Mouse (Mus musculus): Measurements from ENCODE around the gene Rcc2. TPM values are rescaled to one million over a fixed set of nuclear protein-coding genes. Genes with fewer than 3 reads are reported as not detected.

The Rcc2 gene
- polyA plus RNA-seq, 2 experiments: 16.5 to 50.3 TPM

DNA sequence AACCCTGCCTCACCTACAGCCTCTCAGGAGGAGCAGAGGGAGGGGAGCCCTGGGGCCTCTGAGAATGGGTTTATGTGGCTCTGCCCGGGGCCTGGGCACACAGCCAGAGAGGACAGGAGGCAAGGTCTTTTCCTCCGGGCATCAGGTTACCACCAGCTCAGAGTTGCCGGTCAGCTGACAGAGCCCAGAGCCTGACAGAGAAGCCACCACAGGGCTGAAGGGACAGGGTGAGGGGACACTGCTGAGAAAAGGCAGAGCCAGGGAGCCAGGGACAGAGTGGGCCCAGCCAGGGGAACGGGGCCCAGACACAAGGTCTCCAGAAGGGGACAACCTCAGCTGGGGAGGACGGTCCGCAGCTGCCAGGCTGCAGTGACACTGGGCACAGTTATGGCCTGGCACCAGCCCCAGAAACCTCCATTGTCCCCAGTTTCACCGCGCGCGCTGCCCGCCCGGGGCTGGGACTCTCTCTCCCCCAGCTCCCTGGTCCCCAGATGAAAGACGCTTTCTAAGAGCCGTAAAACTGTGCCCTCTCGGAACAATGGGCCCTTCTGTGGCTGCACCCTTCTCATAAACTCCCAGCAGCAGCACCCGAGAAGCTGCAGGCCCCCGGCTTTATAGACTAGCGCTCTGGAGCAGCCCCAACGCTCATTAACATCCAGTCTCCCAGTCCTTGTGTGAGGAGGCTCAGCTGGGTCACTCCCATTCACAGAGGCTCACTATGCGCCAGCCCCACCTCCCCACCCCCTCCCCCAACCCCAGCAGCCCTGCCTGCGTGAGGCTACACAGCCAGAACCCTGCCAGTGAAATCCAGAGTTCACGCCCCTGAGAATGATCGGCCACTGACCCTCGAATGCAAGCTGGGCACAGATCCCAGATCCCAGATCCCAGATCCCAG lies 42.4 kb upstream of the Rcc2 start:
- Histone ChIP-seq H3K9ac (replicated peaks) (no peak overlapping the region), H3K4me1 (replicated peaks; ENCODE audit: control insufficient read depth in 2 of 2, insufficient read depth in 2 of 2, low read length in 1 of 2) (no peaks in the 10 kb centered on the region; a peak in 1 of 4 replicates), H3K9me3 (ENCODE audit: control insufficient read depth, low read length) (no peaks in the 10 kb centered on the region), H3K27ac (no peak overlapping the region), H3K4me3 (ENCODE audit: insufficient read depth in 1 of 2, low read depth in 2 of 2, low read length in 2 of 2) (no peak overlapping the region), H3K36me3 (replicated peaks; ENCODE audit: control insufficient read depth, insufficient read depth, low read depth) (no peaks in the 10 kb centered on the region), H3K4me2 (ENCODE audit: low read depth) (no peak overlapping the region), H3K27me3 (ENCODE audit: control insufficient read depth, insufficient read depth, low read length) (no peaks in the 10 kb centered on the region)
- ATAC-seq (ENCODE audit: insufficient read depth) (peak; percentile 57), DNase-seq (ENCODE audit: low read depth in 3 of 3, low spot score in 3 of 3) (no peak)
- TF ChIP-seq CTCF (IDR thresholded peaks at IDR 0.05; ENCODE audit: low read depth): no peak
- 49% methylated on average over 24 of the region's 24 CpGs for WGBS (ENCODE audit: insufficient replicate concordance)

DNA sequence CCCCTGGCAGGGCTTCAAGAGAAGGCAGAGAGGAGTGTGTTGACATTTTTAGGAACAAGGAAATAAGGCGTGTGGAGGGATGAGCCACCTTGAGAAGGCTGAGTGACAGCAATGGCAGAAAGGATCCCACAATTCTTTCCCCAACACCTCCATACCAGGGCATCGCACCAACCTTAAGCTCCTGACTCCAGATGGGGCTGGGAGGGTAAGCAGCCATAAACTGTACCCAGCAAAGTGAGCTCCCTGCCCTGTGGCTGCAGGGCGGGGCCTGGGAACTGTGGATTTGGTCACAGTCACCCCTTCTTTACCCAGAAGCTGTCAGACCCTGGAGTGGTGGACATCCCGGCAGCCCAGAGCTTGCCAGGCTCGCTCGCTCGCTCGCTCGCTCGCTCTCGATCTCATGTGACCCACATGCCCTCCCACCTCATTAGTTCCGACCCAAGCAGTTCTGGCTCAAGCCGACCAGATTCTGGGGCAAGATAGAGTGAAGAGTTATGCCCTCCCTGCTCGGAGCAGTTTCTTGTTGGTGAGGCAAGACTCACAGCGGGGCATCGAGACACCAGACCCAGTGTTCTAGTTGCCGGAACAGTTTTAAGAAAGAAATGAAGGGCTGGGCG lies 38.8 kb upstream of the Rcc2 start:
- 46% methylated on average over 18 of the region's 18 CpGs for WGBS (ENCODE audit: insufficient replicate concordance)
- ATAC-seq (ENCODE audit: insufficient read depth) (no peak), DNase-seq (ENCODE audit: low read depth in 3 of 3, low spot score in 3 of 3) (no peak)
- H3K4me2 ChIP-seq (ENCODE audit: low read depth): no peak overlapping the region
- H3K9me3 ChIP-seq (ENCODE audit: control insufficient read depth, low read length): no peaks in the 10 kb centered on the region
- no peaks in the 10 kb centered on the region for H3K27me3 ChIP-seq (ENCODE audit: control insufficient read depth, insufficient read depth, low read length)
- H3K27ac ChIP-seq: no peak overlapping the region
- TF ChIP-seq EP300 (IDR thresholded peaks at IDR 0.05; ENCODE audit: low read depth) (no peak), CTCF (IDR thresholded peaks at IDR 0.05; ENCODE audit: low read depth) (no peak)
- no peak overlapping the region for H3K9ac ChIP-seq (replicated peaks)
- no peaks in the 10 kb centered on the region for H3K36me3 ChIP-seq (replicated peaks; ENCODE audit: control insufficient read depth, insufficient read depth, low read depth)
- no peak overlapping the region for H3K4me3 ChIP-seq (ENCODE audit: insufficient read depth in 1 of 2, low read depth in 2 of 2, low read length in 2 of 2)
- H3K4me1 ChIP-seq (replicated peaks; ENCODE audit: control insufficient read depth in 2 of 2, insufficient read depth in 2 of 2, low read length in 1 of 2): no peaks in the 10 kb centered on the region; a peak in 1 of 4 replicates

DNA sequence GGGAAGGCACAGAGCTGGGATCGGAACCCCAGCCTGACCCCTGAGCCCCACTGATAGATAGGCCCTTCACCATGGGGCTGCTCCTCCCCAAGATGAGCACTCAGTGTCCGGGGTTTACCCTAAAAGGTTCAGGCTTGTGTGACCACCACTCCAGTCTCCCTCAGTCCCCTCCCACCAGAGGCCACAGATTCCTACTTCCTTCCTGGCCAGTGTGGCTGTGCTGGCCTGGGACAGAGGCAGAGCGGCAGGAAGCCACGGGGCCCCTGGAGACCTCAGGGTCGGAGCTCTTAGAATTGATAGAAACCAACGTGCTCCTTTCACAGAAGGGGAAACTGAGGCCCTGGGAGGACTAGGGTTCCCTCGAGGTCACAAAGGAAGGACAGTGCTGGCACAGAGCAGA lies 37.9 kb upstream of the Rcc2 start:
- no peak for DNase-seq (ENCODE audit: low read depth in 3 of 3, low spot score in 3 of 3)
- H3K4me1 ChIP-seq (replicated peaks; ENCODE audit: control insufficient read depth in 2 of 2, insufficient read depth in 2 of 2, low read length in 1 of 2): no peaks in the 10 kb centered on the region; a peak in 1 of 4 replicates
- no peak for ATAC-seq (ENCODE audit: insufficient read depth)
- TF ChIP-seq EP300 (IDR thresholded peaks at IDR 0.05; ENCODE audit: low read depth): no peak
- no peak for TF ChIP-seq CTCF (IDR thresholded peaks at IDR 0.05; ENCODE audit: low read depth)
- H3K27ac ChIP-seq: no peak overlapping the region
- H3K9ac ChIP-seq (replicated peaks): no peak overlapping the region
- no peak overlapping the region for H3K4me3 ChIP-seq (ENCODE audit: insufficient read depth in 1 of 2, low read depth in 2 of 2, low read length in 2 of 2)
- H3K9me3 ChIP-seq (ENCODE audit: control insufficient read depth, low read length): no peaks in the 10 kb centered on the region
- no peaks in the 10 kb centered on the region for H3K27me3 ChIP-seq (ENCODE audit: control insufficient read depth, insufficient read depth, low read length)
- no peak overlapping the region for H3K4me2 ChIP-seq (ENCODE audit: low read depth)
- WGBS (ENCODE audit: insufficient replicate concordance): 9% methylated on average over 7 of the region's 7 CpGs
- H3K36me3 ChIP-seq (replicated peaks; ENCODE audit: control insufficient read depth, insufficient read depth, low read depth): no peaks in the 10 kb centered on the region

DNA sequence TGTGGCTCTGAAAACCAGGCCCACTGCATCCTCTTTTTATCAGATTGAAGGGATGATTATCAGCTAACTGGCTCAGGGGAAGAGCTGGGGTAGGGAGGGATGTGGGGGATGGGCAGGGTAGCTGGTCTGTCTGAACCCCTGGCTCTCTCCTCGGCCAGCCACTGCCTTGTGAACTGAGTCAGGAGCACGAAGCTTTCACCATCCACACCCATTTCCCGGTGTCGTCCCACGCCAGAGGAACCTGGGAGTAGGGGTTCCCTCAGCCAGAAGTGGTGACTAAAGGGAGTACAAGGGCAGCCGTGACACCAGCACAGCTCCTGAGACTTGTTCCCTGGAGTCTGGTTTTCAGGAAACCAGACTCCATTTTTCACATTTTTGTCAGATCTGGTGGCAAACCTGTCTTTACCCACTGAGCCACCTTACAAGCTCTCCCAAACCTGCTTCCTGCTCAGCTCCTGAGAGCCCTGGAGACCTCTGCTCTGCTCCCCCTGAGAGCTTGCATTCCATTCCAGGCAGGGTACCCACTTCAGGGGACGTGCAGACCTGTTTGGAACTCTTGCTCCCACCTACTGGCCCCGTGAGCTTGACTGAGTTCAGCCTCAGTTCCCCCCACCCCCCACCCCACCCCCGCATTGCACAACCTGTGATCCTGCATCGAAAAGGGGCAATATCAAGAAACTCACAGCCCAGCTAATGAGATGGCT lies 37.3 kb upstream of the Rcc2 start:
- no peak for TF ChIP-seq EP300 (IDR thresholded peaks at IDR 0.05; ENCODE audit: low read depth)
- TF ChIP-seq CTCF (IDR thresholded peaks at IDR 0.05; ENCODE audit: low read depth): no peak
- Histone ChIP-seq H3K27ac (no peak overlapping the region), H3K4me1 (replicated peaks; ENCODE audit: control insufficient read depth in 2 of 2, insufficient read depth in 2 of 2, low read length in 1 of 2) (no peaks in the 10 kb centered on the region; a peak in 1 of 4 replicates), H3K9me3 (ENCODE audit: control insufficient read depth, low read length) (no peaks in the 10 kb centered on the region), H3K4me3 (ENCODE audit: insufficient read depth in 1 of 2, low read depth in 2 of 2, low read length in 2 of 2) (no peak overlapping the region), H3K9ac (replicated peaks) (no peak overlapping the region), H3K27me3 (ENCODE audit: control insufficient read depth, insufficient read depth, low read length) (no peaks in the 10 kb centered on the region), H3K36me3 (replicated peaks; ENCODE audit: control insufficient read depth, insufficient read depth, low read depth) (no peaks in the 10 kb centered on the region), H3K4me2 (ENCODE audit: low read depth) (no peak overlapping the region)
- no peak for DNase-seq (ENCODE audit: low read depth in 3 of 3, low spot score in 3 of 3)
- 23% methylated on average over 10 of the region's 10 CpGs for WGBS (ENCODE audit: insufficient replicate concordance)
- ATAC-seq (ENCODE audit: insufficient read depth): no peak

DNA sequence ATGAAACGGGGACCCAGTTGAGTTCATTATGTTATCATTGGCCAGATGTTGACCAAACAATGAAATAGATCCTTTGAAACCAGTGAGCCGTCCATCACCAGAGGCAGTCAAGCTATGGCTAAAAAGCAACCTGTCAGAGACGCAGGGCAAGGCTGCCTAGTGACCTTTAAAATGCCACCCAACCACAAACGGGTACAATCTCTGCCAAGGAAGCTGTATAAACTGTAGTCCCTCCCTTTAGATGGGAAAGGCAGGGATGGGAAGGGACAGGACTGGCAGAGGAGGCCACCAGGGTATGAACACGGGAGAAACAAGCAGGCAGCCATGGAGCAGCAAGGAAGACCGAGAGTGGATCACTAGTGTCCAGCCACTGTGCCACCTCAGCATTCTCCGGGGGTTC lies 35.3 kb upstream of the Rcc2 start:
- no peak overlapping the region for H3K27ac ChIP-seq
- no peak for TF ChIP-seq EP300 (IDR thresholded peaks at IDR 0.05; ENCODE audit: low read depth)
- no peak for TF ChIP-seq CTCF (IDR thresholded peaks at IDR 0.05; ENCODE audit: low read depth)
- no peaks in the 10 kb centered on the region for H3K9me3 ChIP-seq (ENCODE audit: control insufficient read depth, low read length)
- H3K27me3 ChIP-seq (ENCODE audit: control insufficient read depth, insufficient read depth, low read length): no peaks in the 10 kb centered on the region
- DNase-seq (ENCODE audit: low read depth in 3 of 3, low spot score in 3 of 3): no peak
- H3K4me3 ChIP-seq (ENCODE audit: insufficient read depth in 1 of 2, low read depth in 2 of 2, low read length in 2 of 2): no peak overlapping the region
- H3K36me3 ChIP-seq (replicated peaks; ENCODE audit: control insufficient read depth, insufficient read depth, low read depth): no peaks in the 10 kb centered on the region
- H3K4me2 ChIP-seq (ENCODE audit: low read depth): no peak overlapping the region
- no peak for ATAC-seq (ENCODE audit: insufficient read depth)
- H3K4me1 ChIP-seq (replicated peaks; ENCODE audit: control insufficient read depth in 2 of 2, insufficient read depth in 2 of 2, low read length in 1 of 2): no peaks in the 10 kb centered on the region; a peak in 1 of 4 replicates
- no peak overlapping the region for H3K9ac ChIP-seq (replicated peaks)
- WGBS (ENCODE audit: insufficient replicate concordance): 59% methylated on average over 7 of the region's 7 CpGs
